Mouse (Mus musculus): ENCODE results near the gene Ano7. TPM values are rescaled to one million over a fixed set of nuclear protein-coding genes. Genes with fewer than 3 reads are reported as not detected.

Ano7 gene
- total RNA-seq (2023): 1 to 10 TPM in 1 of 2 experiments, under 1 TPM in 1; 0.80 to 2.5 TPM

DNA sequence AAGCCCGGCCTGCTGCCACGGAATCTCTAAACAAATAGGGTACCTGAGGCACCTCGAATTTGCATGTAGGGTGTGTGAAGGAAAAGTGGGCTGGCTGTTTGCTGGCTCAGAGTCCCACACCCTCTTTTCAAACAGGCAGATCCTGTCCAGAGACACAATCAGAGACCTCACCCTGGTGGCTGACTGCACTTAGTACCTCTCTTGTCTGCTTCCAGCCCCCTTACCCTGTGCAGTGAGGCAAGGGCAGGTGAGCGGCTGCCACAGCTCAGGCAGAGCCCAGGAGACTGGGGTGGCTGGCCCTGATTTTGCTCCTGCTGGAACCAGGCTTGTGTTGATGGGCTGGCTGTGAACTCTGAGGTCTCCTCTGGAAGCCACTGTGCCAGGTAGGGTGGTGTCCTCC, at the start of gene Ano7:
Gene Ano7, plus strand, starts transcription at position 266 of the 400 bp plus-strand sequence.

DNA sequence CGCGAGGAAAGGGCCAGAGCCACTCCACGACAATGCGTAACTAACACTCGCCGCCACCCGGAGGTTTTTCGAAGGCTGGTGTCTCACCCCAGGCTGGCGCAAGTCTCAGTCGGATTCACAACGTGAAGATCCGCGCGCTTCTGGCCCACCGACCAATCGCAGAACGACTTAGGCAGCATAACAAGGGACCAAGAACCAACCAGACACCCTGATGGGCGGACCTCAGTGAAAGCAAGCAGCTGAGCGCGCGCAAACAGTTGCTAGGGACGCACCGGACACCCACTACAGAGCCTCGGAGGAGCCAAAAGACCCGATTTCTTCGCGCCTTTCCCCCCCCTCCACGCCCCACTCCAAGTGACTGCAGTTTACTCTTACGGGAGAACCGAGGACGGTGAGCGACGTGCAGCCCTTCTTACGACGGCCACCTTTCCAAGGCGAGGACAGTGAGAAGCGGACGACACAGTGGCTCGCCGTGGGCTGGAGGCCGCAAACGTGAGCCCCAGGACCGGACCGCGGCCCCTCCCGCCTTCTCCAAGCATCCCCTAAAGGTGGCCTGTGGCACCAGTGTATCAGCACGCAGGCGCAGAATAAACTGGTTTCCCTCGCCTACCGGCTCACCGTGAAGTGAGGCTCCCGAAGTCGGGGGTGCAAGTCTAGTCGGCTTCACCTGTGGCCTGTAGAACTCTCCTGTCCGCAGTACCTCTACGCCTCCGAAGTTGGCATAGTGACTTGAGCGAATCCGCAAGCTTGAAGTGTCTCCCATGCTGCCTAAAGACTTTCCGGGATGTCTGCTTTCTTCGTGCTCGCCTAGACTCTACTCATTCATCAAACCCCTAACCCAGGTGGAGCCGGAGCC, 30.9 kb upstream of the Ano7 start, which contains the start of the genes Ppp1r7 and Pask:
Gene Ppp1r7, plus strand, starts transcription at position 207 of the 856 bp plus-strand sequence.
Gene Pask, minus strand, starts transcription at position 835 of the 856 bp plus-strand sequence.

Other genes starting within 250 kb of the Ano7 start
- not detected for gene Agxt, start 238.7 kb upstream of the Ano7 start, total RNA-seq (2023)
- gene 2310007B03Rik, start 213.0 kb upstream of the Ano7 start, total RNA-seq (2023): not detected
- not detected for gene Crocc2, start 205.2 kb upstream of the Ano7 start, total RNA-seq (2023)
- gene Sned1, start 138.1 kb upstream of the Ano7 start, total RNA-seq (2023): 1 to 10 TPM in 1 of 2 experiments, under 1 TPM in 1; 0.61 to 1.0 TPM
- 10 to 100 TPM; 18.1 to 25.9 TPM for gene Mterf4, start 68.0 kb upstream of the Ano7 start, total RNA-seq (2023)
- 10 to 100 TPM; 22.9 to 29.8 TPM for gene Ppp1r7, start 31.1 kb upstream of the Ano7 start, total RNA-seq (2023)
- 1 to 10 TPM; 2.0 to 2.3 TPM for gene Pask, start 30.4 kb upstream of the Ano7 start, total RNA-seq (2023)
- 100 to 1,000 TPM; 137 to 145 TPM for gene Hdlbp, start 104.9 kb downstream of the Ano7 start, total RNA-seq (2023)
- 1 to 10 TPM; 4.6 to 6.3 TPM for gene Farp2, start 138.1 kb downstream of the Ano7 start, total RNA-seq (2023)